Mouse (Mus musculus): ENCODE measurements around the gene Med13l.

Med13l gene

GRCm38 (mm10) chr5:118751446-118752179 is 191.1 kb downstream of the Med13l start:
- DNase-seq, result no peak

DNA sequence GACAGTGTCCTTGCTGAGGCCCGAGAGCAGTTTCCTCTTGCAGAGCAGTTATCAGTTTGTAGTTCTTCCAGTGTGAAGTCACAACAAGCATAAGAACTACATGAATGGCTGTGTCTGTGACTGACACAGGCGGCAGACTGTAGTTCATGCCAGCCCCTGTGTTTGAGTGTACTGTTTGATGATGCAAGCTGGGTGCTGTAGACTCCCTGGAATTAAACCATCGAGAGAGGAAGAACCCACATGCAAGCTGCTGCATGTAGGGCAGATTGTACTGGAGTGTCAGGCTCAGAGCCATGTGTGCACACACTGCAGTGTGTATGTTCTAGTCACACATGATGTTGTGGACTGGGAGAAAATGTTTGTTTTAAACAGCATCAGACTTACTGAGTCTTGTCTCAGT is 192.4 kb downstream of the Med13l start:
- no peak for DNase-seq

DNA sequence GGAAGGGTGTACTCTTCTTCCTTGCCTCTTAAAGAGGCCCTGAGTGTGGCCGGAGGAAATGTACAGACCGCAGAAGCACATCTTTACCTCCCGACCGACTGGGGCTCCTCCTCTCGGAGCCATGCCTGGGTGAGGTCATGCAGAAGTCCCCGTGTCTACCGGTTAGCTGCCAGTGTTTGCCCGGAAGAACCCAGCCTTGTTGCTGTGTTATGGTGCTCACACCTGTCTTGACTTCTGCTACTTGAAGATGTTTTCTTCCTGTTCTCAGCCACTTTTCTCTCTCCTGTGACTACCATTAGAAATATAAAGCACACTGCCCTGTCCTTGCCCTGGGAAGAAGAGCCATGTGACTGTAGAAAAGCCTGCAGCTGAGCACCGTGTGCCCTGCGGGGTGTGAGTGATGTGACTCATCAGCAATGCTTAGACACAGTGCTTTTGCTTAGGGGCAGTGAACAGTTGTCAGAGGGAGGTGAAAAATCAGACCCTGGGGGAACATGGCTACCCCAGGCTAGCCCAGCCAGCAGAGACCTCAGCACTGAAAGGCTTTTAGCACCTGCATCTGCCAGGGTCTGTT is 193.1 kb downstream of the Med13l start:
- DNase-seq, result no peak

- DNase-seq, result no peak
Observed at GRCm38 (mm10) chr5:118754191-118754759, 193.8 kb downstream of the Med13l start.

DNA sequence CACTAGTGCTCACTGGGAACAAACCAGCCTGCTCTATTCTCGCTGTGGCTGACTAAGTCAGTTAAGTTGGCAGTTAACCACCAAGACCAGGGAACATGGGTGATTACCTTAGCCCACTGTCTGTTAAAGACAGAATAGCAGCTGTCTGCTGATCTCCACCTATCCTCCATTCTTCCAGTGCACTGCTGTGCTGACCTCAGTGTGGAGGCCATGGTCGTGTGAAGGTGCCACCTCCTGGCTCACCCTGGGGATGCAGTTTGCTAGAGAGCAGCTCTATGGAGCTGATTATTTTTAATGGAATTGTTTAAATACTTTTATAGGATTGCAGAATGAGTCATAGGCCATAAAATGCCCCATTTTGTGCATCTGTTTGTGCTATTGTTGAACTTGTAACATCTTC is 195.6 kb downstream of the Med13l start:
- no peak for DNase-seq

DNA sequence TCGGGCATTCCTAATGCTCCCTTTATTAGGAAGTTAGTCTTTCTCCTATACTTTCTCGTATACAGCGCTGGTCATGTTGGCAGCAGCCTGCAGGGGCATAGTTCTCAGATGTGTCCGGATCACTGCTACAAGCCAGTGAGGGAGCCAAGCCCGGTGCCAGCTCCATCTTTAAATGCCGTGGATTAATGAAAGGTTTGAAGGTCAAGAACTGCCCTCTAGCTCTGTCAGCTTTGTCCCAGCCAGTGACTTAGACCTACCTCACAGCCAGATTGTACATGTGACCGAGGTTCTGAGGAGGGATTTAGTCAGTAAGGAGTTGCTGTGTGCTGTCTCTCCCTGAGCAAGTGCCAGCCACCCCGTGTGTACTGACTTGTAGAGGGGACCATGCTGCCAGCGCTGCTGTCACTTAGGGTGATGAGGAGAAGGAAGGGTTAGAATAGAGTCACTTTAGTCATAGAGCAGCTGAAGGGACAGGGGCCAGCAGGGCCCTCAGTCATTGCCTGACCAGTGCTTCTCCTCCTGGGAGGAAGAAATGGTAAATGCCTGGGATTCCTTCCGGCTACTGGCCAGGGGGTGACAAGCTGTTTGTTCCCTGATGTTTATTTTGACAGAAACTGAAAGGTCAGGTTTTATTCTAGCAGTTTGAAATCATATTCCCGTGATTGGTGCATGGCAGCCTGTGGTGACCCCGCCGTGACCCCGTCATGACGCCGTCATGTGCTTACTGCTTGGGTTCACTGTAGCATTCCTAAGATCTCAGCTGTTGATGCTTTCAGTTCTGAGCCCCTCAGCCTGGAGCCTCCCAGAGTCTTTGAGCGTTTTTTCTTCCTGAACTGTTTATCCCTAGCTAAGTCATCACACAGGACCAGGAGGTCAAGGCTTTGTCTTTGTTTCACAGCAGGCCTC is 197.2 kb downstream of the Med13l start:
- no peak for DNase-seq

GRCm38 (mm10) chr5:118760986-118761385 is 200.5 kb downstream of the Med13l start:
- DNase-seq, result no peak

GRCm38 (mm10) chr5:118762499-118763185 is 202.2 kb downstream of the Med13l start:
- DNase-seq, result no peak

DNA sequence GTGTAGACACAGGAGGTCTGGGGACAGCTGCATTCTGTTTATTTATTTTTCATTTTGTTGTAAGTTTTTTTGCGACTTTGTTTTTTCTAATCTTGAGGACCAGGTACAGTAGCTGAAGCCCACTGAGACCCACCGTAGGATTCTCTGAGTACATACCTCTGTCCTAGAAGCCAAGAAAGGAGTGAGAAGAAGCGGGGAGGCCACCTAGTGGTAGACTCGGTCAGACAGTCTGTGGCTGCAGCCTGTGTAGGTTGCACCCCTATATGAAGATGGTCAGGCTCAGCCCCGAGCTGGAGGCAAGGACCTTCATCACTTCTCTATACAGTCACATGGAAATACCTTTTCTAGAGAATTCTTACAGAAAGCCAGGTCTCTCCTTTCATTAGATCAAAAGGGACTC is 202.9 kb downstream of the Med13l start:
- no peak for DNase-seq

GRCm38 (mm10) chr5:118769143-118769542 is 208.7 kb downstream of the Med13l start:
- DNase-seq, result no peak

- DNase-seq, result no peak
Observed at GRCm38 (mm10) chr5:118773866-118774265, 213.4 kb downstream of the Med13l start.

- no peak for DNase-seq
Observed at GRCm38 (mm10) chr5:118776396-118776795, 215.9 kb downstream of the Med13l start.

DNA sequence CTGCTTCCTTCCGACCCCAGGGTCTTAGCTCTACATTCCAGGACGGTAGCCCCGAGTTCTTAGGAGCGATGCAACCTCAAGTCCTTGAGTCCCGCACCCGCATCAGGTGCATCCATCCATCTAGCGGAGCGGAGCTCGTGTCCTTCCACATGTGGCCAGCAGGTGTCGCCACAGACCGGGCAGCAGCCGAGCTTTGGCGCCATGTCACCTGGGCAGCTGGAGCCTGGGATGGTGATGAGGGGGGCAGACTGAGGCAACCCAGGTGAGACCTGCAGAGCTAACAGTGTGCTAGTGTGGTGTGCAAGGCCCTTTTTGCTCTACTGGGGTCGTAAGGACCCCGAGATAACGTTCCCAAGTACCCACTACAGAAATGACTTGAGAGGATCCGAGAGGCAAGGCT is 221.1 kb downstream of the Med13l start:
- peak; percentile 19 to 20 for DNase-seq

GRCm38 (mm10) chr5:118782139-118782538 is 221.7 kb downstream of the Med13l start:
- no peak for DNase-seq

DNA sequence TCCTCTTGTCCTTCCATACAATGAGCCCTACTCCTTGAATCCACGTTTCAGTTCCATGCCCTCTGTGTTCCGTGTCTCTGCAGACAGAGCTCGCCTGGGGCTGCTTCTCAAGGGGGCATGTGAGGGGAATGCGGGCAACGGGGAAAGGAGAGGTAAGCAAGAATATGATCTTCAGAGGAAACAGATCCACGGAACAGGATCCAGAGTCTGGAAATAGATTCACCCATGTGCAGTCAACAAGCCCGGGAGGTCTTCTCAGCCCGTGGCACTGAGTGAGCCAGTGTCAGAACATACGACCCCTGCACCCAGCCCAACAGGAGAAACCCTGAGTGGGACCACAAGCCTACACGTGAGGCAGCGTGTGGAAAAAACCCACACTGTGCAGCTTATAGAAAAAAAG is 228.7 kb downstream of the Med13l start:
- DNase-seq, result no peak

DNA sequence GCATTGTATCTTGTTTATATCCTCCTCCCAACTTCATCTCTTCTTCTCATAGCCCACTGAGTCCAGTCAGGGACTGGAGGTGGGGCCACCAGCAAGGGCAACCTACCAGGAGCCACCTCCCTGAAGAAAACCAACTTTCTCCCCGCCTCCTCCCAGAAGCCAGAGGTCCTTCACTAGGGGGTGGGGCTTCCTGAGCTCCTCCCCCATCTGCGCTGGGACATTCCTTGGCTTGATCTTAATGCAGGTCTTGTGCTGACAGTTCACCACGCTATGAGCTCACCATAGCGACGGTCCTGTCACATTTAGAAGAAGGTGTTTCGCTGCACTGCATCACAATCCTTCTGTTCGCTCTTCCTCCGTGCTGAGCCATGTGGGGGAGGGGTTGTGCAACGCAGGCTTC is 229.3 kb downstream of the Med13l start:
- no peak for DNase-seq

DNA sequence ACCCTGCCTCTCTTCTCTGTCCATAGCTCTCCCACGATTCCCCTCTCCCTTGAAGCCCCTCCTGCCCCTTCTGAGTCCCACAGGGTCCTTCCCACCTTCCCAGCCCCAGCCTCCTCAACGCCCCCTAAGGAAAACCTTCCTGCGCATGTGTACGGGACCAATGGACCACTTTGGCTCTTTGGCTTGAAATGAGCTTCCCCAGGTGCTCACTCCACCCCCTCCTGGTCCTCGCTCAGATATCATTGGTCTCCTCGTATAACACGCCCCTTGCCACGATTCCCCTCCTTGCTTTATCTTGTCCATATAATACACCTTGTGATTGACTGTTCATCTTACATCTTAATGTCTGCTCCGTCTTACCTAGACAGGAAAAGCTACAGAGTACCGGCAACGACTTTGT is 237.3 kb downstream of the Med13l start:
- no peak for DNase-seq

GRCm38 (mm10) chr5:118801592-118801991 is 241.1 kb downstream of the Med13l start:
- no peak for DNase-seq

- DNase-seq, result no peak
Observed at GRCm38 (mm10) chr5:118802036-118802435, 241.6 kb downstream of the Med13l start.

DNA sequence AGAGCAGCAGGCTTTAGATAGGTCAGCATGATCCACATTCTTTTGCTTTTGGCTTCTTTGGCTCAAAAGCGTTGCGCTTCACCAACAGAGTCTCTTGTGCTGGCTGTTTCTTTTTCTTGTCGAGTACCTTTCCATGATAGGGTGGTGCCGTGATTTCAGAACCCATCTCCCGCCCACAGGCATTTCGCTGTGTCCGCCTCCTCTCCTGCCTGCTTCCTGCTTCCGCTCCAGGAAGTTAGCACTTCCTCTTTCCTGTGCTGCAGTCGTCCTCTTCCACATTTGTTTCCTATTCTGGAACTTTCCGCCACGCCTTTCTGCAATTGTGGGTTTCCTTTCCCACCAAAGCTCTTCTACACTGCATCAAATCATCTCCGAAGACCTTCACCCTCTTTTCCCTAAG is 248.5 kb downstream of the Med13l start:
- no peak for DNase-seq

GRCm38 (mm10) chr5:118809588-118809987 is 249.1 kb downstream of the Med13l start:
- no peak for DNase-seq

DNA sequence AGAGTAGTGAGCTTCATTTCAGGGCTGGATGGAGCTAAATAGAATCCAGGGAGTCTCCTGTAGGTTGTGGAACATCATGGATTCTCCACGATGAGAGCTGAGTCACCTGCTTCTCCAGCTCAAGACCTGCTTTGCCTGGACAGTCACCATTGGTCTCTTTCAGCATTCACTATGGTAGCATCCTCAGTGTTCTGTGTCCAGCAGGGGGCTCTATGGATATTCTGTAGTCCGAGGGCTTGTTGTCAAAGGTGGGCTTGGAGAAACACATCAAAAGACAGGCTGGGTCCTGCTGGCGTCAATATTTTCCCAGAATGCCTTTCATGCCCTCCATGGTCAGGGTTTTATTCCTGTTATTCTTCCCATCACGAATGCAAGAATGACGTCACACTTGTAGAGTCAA is 251.2 kb downstream of the Med13l start:
- no peak for DNase-seq

GRCm38 (mm10) chr5:118812421-118812820 is 251.9 kb downstream of the Med13l start:
- no peak for DNase-seq

Data from thymus, adult 18-20 months (tissue).